Mouse (Mus musculus) heart, adult 8-10 months (tissue): ENCODE results near the gene Kcnj5. TPM values are rescaled to one million over a fixed set of nuclear protein-coding genes. Genes with fewer than 3 reads are reported as not detected.

Experiments used
- DNase-seq: peaks from one replicate; pipeline ENCODE4 v3.0.0; 2022; ENCODE audit warnings: low spot score
- total RNA-seq, 4 experiments: library from RNA; stranded (reverse); gene quantifications; 2 replicates each; pipeline ENCODE4 v1.2.4; 2022

Kcnj5 gene
- total RNA-seq = 10 to 100 TPM; 53.9 to 62.5 (median 56.2) TPM

- DNase-seq = no peak
Measured at GRCm38 (mm10) chr9:32344051-32344450, at the start of gene Kcnj5. Gene Kcnj5, minus strand, starts transcription at chr9:32344350.

GRCm38 (mm10) chr9:32392716-32393115 lies 48.6 kb upstream of the Kcnj5 start:
- DNase-seq = no peak

- no peak for DNase-seq
Measured at GRCm38 (mm10) chr9:32391701-32392100, 47.6 kb upstream of the Kcnj5 start.

DNA sequence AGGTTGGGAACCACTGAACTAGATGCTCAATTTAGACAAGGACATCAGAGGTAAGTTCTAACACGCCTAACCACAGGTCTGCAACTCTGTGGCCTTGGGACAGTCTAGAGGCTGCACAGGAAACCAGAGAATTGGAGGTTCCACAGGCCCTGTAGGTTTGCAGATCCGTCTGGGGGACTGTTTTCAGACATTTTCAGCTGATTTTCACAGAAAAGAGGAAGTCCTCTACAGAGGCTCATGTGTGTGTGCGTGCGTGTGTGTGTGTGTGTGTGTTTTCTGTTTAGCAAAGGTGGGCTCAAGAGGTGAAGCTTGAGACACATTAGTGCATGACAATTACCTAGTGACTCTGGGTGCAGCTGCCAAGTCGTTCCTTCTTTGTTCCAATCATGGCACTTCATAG lies 46.9 kb upstream of the Kcnj5 start:
- DNase-seq = no peak

- no peak for DNase-seq
Measured at GRCm38 (mm10) chr9:32388120-32388519, 44.0 kb upstream of the Kcnj5 start.

- DNase-seq = no peak
Measured at GRCm38 (mm10) chr9:32384906-32385305, 40.8 kb upstream of the Kcnj5 start.

- no peak for DNase-seq
Measured at GRCm38 (mm10) chr9:32376863-32377590, 32.9 kb upstream of the Kcnj5 start.

DNA sequence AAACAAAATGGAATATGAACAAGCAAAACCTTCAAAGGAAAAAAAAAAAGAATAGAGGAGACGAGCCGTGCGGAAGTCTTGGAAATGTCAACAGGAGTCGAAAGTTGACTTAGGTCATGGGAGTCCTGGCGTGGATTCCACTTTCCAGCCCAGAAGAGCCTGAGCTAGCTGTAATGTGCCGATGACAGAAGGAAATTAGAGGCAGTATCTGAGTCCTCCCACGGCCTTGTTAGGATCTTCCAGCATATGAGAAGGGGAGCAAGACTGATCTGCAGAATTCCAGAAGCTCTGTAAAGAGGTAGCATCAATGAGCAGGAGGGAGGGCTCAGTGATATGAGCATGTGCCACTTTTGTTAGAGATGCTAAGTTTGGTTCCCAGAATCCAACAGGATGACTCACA lies 31.9 kb upstream of the Kcnj5 start:
- DNase-seq = peak; percentile 11

GRCm38 (mm10) chr9:32373656-32374055 lies 29.5 kb upstream of the Kcnj5 start:
- DNase-seq = no peak

DNA sequence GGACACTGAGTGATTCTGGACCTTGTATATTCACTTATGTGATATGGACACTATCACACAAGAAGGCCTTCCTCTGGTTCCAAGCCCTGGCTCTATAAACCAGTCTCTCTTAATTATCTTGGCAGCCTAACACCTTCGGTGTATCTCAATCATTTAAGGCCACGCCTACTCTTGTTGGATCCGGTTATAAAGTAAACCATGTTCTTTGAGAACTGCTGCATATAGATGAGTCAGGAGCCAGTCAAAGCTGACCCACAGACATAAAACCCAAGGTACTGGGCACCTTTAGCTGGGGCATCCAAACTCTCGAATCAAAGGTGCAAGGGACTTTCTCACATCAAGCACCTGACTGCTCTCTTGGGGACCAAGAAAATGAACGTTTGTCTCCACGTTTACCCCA lies 28.1 kb upstream of the Kcnj5 start, which contains the start of gene Kcnj1:
Gene Kcnj1, plus strand, starts transcription at position 292 of the 400 bp plus-strand sequence.
- no peak for DNase-seq

- no peak for DNase-seq
Measured at GRCm38 (mm10) chr9:32369388-32369787, 25.2 kb upstream of the Kcnj5 start.

DNA sequence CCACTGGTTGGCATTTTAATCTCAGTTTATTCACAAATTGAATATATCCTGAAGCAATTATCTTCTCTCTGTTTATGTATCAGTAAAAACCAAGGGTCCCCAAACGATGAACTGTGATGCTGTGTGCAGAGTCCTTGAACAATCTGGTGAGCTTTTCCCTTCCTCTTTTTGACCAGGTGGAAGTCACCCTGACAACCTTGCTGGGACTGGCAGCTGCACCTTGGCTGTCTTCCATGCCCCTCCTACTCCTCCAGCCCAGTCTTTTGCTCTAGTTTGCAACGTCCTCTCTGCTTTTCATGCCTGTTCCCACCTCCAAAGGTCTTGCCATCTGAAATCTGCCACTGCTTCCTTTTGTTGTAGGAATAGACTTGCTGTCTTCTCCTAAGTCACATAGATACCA lies 24.7 kb upstream of the Kcnj5 start:
- no peak for DNase-seq

GRCm38 (mm10) chr9:32360770-32361169 lies 16.6 kb upstream of the Kcnj5 start:
- no peak for DNase-seq

DNA sequence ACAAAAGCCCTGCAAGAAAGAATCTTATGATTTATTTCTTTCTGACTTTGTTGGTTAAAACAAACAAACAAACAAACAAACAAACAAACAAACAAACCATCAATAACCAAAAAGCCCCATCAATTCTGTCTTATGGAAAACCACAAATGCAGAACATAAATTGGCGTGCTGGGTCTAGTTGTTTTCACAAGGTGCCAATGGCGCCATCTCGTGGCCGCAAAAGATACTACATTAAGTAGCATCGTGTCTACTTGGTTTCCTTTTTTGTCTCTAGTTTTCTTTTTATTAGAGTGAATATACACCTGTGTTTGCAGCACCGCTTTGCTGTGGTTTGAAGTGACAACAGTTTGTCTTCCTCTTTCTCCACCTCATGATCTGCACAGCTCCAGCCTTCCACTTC lies 6.2 kb upstream of the Kcnj5 start:
- peak; percentile 69 for DNase-seq

GRCm38 (mm10) chr9:32349344-32349743 lies 5.2 kb upstream of the Kcnj5 start:
- no peak for DNase-seq

DNA sequence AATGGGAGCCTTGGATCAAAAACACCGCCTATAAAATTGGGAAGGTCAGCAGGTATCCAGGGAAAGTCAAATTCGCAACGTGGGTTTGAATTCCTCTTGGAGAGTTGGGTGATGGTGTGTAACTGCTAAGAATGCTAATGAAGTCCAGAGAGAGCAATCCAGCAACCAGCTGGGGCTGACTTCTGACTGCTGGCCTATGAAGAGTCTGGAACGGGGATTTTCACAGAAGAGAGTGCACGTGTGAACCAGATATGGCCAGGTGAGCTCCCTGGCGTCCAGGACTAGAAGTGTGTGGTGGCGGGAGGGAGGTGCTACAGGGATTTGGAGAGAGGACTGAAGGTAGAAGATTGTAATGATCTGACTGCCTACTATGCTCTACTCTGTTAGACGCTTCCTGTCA lies 3.9 kb upstream of the Kcnj5 start:
- DNase-seq = no peak

DNA sequence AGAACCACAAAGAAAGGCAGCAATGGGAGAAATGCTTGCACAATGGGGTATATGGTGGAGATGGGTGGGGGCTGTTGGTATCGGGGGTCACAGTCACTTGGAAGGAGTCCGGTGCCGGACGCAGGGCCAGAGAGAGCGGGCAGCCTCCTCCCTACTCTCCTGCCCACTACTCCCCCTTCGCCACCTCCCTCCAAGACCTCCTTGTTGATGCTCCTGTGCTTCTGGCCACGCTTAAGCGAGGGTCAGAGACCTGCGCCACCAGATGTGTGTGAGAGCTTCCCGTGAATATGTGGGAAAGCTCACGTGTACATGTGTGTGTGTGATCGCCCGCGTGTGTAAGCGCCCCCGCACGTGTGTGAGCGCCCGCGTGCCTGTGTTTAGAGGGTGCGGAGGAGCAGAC lies 339 bp upstream of the Kcnj5 start:
- DNase-seq = no peak

DNA sequence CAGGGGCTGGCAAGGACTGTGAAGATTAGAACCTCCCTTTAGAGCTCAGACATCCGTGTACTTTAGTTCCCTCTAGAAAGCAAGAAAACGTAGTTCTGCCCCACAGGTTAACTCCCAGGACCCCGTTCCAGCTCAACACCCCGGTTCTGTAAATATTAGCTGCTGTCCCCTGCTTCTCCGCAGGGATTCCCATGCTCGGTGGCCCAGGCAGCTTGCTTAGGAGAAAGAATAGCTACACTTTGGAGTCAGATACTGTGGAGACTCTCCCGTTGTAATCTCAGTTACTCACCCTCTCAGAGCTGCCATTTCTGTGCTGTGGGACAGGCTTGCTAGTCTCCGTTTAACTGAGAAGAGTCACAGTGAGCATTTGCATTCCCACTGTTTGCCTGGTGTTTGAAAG lies 1.2 kb downstream of the Kcnj5 start:
- DNase-seq = no peak

GRCm38 (mm10) chr9:32340831-32341230 lies 3.3 kb downstream of the Kcnj5 start:
- DNase-seq = peak; percentile 28

- no peak for DNase-seq
Measured at GRCm38 (mm10) chr9:32335389-32336150, 8.6 kb downstream of the Kcnj5 start.

DNA sequence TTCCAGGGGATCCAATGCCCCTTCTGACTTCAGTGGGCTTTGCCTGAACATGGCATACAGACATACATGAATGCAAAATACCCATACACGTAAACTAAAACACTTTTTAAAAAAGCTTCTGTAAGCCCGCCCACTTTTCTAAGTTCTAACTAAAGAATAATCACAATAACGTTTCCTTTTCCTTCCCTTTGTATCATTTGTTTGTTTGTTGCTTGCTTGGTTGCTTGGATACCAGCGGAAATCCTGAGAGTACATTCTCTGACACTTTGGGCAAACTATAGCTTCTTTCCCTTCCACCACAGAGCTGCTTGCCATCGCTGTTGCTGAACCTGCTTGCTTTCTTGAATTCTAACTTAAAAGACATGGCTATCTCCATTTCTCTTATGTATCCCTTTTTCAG lies 13.0 kb downstream of the Kcnj5 start:
- no peak for DNase-seq

DNA sequence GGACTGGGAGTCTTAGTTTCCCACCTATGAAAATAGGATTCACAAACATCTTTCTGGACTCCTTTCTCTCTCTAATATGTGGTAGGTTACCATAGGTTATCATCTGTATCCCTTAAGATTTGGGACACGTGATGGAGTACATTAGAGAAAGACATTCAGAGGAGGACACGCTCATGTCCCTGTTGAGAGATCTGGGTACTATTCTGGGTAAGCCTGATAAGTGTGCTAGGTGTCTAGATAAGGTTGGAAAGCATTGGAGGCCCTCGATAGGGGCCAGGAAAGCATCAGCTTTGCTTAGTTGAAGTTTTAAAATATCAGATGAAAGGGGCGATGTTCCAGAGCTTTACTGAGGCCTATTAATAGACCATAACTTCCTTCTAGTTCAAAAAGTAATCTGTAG lies 15.4 kb downstream of the Kcnj5 start:
- no peak for DNase-seq

DNA sequence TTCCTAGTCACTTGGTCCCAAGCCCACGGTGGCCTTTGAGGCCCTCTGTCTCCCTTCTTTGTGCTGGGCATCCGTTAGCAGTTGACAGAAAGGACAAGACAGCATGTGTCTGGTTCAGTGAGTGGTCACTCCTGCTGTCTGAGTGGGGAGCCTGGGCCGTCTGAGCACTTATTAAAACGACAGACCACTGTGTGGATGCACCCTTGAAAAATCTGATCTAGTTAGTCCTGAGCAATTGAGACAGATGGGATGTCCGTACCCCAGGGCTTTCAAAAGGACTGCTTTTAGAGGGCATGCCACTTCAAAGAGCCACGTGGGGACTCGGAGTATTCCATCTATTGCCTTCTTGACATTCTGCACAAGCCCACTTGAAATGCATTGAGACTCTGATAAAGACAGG lies 20.5 kb downstream of the Kcnj5 start:
- DNase-seq = no peak
